Mouse (Mus musculus) ES-Bruce4 (cell line): ENCODE data around the gene Agpat3.

Source experiments
- EP300 ChIP-seq: IDR thresholded peaks from 2 replicates; pipeline ENCODE4 v1.6.1; 2011; ENCODE audit warnings: low read depth, low read length; ENCODE audit not compliant: insufficient read depth
- POLR2A ChIP-seq: IDR thresholded peaks from one replicate; pipeline ENCODE4 v1.8.1; 2011; ENCODE audit warnings: low read length; ENCODE audit not compliant: insufficient read depth

GRCm38 (mm10) chr10:78232301-78232980 is 119.8 kb downstream of the Agpat3 start:
- TF ChIP-seq EP300, result no peak
- TF ChIP-seq POLR2A, result no peak
